Mouse (Mus musculus) stomach, embryonic 15.5 days (tissue): ENCODE measurements at regions not wholly inside any gene's neighbourhood (a gene's known extent, or its start where the extent isn't known, plus 50 kb on each side); places are given as distances from the start of the nearest gene placed in this dataset.
A peak's percentile ranks its signal among the peaks of the same experiment; 100 is the strongest.

Experiments used
- ATAC-seq: fragments of 200-750 bp; cut with Nextera tagmentation; 2 replicates; pipeline ENCODE4 v1.8.0; 2017; ENCODE audit warnings: low read depth, moderate number of reproducible peaks, moderate TSS enrichment; ENCODE audit not compliant: insufficient read depth, low FRiP score
- H3K27ac ChIP-seq: fragments of 300-500 bp; sonication (generic); 2 replicates; pipeline ENCODE4 v1.5.1; 2015; ENCODE audit warnings: mild to moderate bottlenecking, inconsistent platforms
- H3K27me3 ChIP-seq: fragments of 300-500 bp; sonication (generic); replicated peaks from 2 replicates; pipeline ENCODE4 v1.6.1; 2015; ENCODE audit warnings: inconsistent platforms
- H3K36me3 ChIP-seq: fragments of 300-500 bp; sonication (generic); 2 replicates; pipeline ENCODE4 v1.6.1; 2015; ENCODE audit warnings: inconsistent platforms
- H3K4me1 ChIP-seq: fragments of 300-500 bp; sonication (generic); 2 replicates; pipeline ENCODE4 v1.6.1; 2015; ENCODE audit warnings: inconsistent platforms
- H3K4me2 ChIP-seq: fragments of 300-500 bp; sonication (generic); 2 replicates; pipeline ENCODE4 v1.6.1; 2015; ENCODE audit warnings: mild to moderate bottlenecking, inconsistent platforms
- H3K4me3 ChIP-seq: fragments of 300-500 bp; sonication (generic); replicated peaks from 2 replicates; pipeline ENCODE4 v1.5.1; 2015; ENCODE audit warnings: inconsistent platforms
- H3K9ac ChIP-seq: fragments of 300-500 bp; sonication (generic); 2 replicates; pipeline ENCODE4 v1.6.1; 2015; ENCODE audit warnings: inconsistent platforms
- H3K9me3 ChIP-seq: fragments of 300-500 bp; sonication (generic); 2 replicates; pipeline ENCODE4 v1.6.1; 2016; ENCODE audit warnings: inconsistent platforms
- WGBS: fragments of 180-500 bp; shearing (Covaris S2); methylation state at CpG from one replicate; pipeline ENCODE4 v1.1.7; 2015; 5-methylcytosine and 5-hydroxymethylcytosine counted together

DNA sequence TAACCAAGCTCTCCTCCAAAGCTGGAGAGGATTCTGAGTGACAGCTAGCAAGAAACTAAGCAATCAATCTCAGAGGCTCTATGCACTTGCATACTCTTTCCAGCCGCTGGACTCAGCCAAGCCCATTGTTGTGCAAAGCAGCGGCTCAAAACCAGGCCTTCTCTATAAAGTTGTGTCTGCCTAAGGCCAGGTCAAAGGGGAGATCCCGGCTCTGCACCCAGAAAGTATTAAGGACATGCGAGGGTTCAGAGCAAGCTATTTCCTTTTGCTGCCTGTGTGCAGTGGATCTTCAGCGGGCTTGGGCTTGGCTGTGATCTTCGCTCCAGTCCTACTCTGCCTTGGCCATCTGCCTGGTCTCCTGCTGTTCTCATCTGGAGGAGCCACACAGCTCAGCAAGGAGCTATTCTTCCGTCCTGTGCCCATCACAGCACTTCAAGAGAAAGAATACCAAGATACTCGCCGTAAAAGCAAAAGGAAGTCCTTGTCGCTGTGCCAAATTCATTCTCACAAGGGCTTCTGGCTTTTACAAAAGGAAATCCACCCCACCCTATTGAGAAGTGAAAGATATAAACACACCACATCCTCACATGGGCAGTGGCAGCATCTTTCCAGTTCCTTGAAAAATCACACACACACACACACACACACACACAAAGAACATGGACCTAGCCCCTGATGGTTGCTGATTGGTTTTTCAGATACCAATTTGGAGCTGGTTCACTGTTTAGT, 646.6 kb downstream of the Adgrl2 start:
- WGBS: 22% methylated on average over 10 of the region's 10 CpGs
- Histone ChIP-seq H3K4me1 (peaks cover 9% of the 10 kb centered on the region), H3K27me3 (no peaks in the 10 kb centered on the region), H3K4me2 (peak overlapping the region; percentile 17; the same call in 1 of the 2 replicates), H3K9ac (no peak overlapping the region), H3K27ac (peak overlapping the region; percentile 74; the same call in 1 of the 2 replicates), H3K9me3 (no peaks in the 10 kb centered on the region), H3K36me3 (no peaks in the 10 kb centered on the region), H3K4me3 (no peak overlapping the region)
- ATAC-seq: peak; percentile 56; the same call in 1 of the 2 replicates

GRCm38 (mm10) chr3:148343256-148343632, 647.1 kb downstream of the Adgrl2 start:
- Histone ChIP-seq H3K9ac (no peak overlapping the region), H3K4me3 (no peak overlapping the region), H3K9me3 (no peaks in the 10 kb centered on the region), H3K4me2 (peak overlapping the region; percentile 17; the same call in 1 of the 2 replicates), H3K27ac (peak overlapping the region; percentile 74; the same call in 1 of the 2 replicates), H3K36me3 (no peaks in the 10 kb centered on the region), H3K27me3 (no peaks in the 10 kb centered on the region), H3K4me1 (peaks cover 9% of the 10 kb centered on the region)
- no peak for ATAC-seq
- 9% methylated on average over 3 of the region's 3 CpGs for WGBS

DNA sequence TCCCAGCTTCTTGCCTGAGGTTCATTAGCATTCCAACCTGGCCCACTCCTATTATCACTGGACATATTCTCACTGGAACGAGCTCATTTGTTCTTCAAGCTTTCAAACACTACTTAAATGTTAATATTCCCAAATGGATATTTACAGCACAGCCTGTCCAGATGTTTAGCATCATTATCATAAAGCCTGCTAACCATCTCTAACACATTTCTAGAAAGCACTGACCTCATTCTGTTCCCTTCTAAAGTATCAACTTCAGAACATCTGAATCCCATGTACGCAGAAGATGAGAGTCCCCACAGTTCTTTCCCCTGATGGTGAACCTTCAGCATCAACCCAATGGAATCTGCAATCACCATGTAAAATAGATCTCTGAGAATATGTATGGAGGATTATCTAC, 651.1 kb downstream of the Adgrl2 start:
- no peak overlapping the region for H3K27ac ChIP-seq
- no peak overlapping the region for H3K4me2 ChIP-seq
- peaks cover 9% of the 10 kb centered on the region for H3K4me1 ChIP-seq
- 0 out of 2 replicates have a peak, but pooled peaks have one; percentile 19 for ATAC-seq
- no peaks in the 10 kb centered on the region for H3K36me3 ChIP-seq
- 45% methylated on average over 2 of the region's 2 CpGs for WGBS
- H3K9ac ChIP-seq: no peak overlapping the region
- no peak overlapping the region for H3K4me3 ChIP-seq
- no peaks in the 10 kb centered on the region for H3K27me3 ChIP-seq
- H3K9me3 ChIP-seq: no peaks in the 10 kb centered on the region

GRCm38 (mm10) chr3:148336640-148337039, 653.7 kb downstream of the Adgrl2 start:
- Histone ChIP-seq H3K4me3 (no peak overlapping the region), H3K9me3 (no peaks in the 10 kb centered on the region), H3K36me3 (no peaks in the 10 kb centered on the region), H3K9ac (no peak overlapping the region), H3K4me1 (no peaks in the 10 kb centered on the region), H3K4me2 (no peak overlapping the region), H3K27me3 (no peaks in the 10 kb centered on the region), H3K27ac (no peak overlapping the region)
- 48% methylated on average over 6 of the region's 6 CpGs for WGBS
- no peak for ATAC-seq

DNA sequence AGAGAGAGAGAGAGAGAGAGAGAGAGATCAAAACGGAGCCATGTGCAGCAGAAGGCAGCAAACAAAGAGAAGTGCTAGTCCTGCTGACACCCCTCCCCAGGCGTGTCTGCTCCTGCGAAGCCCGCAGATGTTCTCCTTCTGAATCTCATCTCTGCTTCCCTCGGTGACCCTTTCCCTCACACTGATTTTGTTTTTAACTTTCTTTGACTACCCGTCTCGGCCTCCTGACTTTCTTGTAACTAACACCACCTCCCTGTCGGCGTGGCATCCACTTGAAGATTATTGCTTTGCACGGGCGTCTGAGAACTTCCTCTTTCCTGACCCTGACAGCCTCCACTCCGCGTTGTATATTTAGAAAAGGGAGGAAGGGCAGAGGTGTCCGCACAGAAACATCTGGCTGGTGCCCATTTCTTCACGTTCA, 654.3 kb downstream of the Adgrl2 start:
- Histone ChIP-seq H3K9ac (no peak overlapping the region), H3K36me3 (no peaks in the 10 kb centered on the region), H3K27me3 (no peaks in the 10 kb centered on the region), H3K9me3 (no peaks in the 10 kb centered on the region), H3K4me3 (no peak overlapping the region), H3K27ac (no peak overlapping the region), H3K4me2 (peak overlapping the region; percentile 20; the same call in 1 of the 2 replicates), H3K4me1 (no peaks in the 10 kb centered on the region)
- WGBS: 27% methylated on average over 15 of the region's 15 CpGs
- no peak for ATAC-seq

- Histone ChIP-seq H3K9me3 (no peaks in the 10 kb centered on the region), H3K9ac (no peak overlapping the region), H3K4me1 (no peaks in the 10 kb centered on the region), H3K27ac (no peak overlapping the region), H3K4me2 (no peak overlapping the region), H3K4me3 (no peak overlapping the region), H3K36me3 (no peaks in the 10 kb centered on the region), H3K27me3 (no peaks in the 10 kb centered on the region)
- 79% methylated on average over 7 of the region's 7 CpGs for WGBS
- ATAC-seq: no peak
These were observed 654.7 kb downstream of the Adgrl2 start for GRCm38 (mm10) chr3:148335654-148336053.

GRCm38 (mm10) chr3:148324911-148325621, 665.3 kb downstream of the Adgrl2 start:
- no peak overlapping the region for H3K4me3 ChIP-seq
- no peak overlapping the region for H3K4me2 ChIP-seq
- no peaks in the 10 kb centered on the region for H3K27me3 ChIP-seq
- no peaks in the 10 kb centered on the region for H3K36me3 ChIP-seq
- no peak for ATAC-seq
- no peaks in the 10 kb centered on the region for H3K9me3 ChIP-seq
- 86% methylated on average over 2 of the region's 2 CpGs for WGBS
- H3K9ac ChIP-seq: no peak overlapping the region
- no peak overlapping the region for H3K27ac ChIP-seq
- no peaks in the 10 kb centered on the region for H3K4me1 ChIP-seq

GRCm38 (mm10) chr3:148321894-148322293, 668.5 kb downstream of the Adgrl2 start:
- no peaks in the 10 kb centered on the region for H3K36me3 ChIP-seq
- H3K4me3 ChIP-seq: no peak overlapping the region
- no peaks in the 10 kb centered on the region for H3K9me3 ChIP-seq
- H3K27me3 ChIP-seq: no peaks in the 10 kb centered on the region
- H3K4me2 ChIP-seq: no peak overlapping the region
- H3K27ac ChIP-seq: no peak overlapping the region
- H3K4me1 ChIP-seq: no peaks in the 10 kb centered on the region
- ATAC-seq: no peak
- no peak overlapping the region for H3K9ac ChIP-seq
- 85% methylated on average over 3 of the region's 3 CpGs for WGBS

GRCm38 (mm10) chr3:148316198-148316597, 674.2 kb downstream of the Adgrl2 start:
- Histone ChIP-seq H3K4me1 (no peaks in the 10 kb centered on the region), H3K9ac (no peak overlapping the region), H3K9me3 (no peaks in the 10 kb centered on the region), H3K27ac (no peak overlapping the region), H3K27me3 (no peaks in the 10 kb centered on the region), H3K4me2 (no peak overlapping the region), H3K4me3 (no peak overlapping the region), H3K36me3 (no peaks in the 10 kb centered on the region)
- WGBS: 82% methylated on average over 3 of the region's 3 CpGs
- ATAC-seq: no peak

DNA sequence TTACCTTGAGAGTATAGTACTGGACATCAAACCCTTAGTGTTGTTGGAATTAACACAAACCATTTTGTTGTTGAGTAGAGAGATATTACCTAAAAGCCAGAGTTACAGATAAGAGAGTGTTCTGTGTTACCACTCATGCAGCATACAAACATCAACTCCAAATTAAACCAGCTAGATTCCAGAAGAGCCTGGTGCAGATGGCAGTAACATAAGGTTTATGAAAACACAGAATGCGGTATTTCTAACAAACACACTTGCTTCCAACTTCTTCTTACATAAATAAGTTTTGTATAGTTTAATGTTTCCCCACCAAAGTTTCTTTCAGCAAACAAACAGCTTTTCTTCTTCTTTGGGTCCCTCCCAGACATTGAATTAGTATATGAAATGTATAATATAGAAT, 675.1 kb downstream of the Adgrl2 start:
- H3K4me1 ChIP-seq: no peaks in the 10 kb centered on the region
- H3K36me3 ChIP-seq: no peaks in the 10 kb centered on the region
- no peak overlapping the region for H3K4me2 ChIP-seq
- H3K9me3 ChIP-seq: no peaks in the 10 kb centered on the region
- H3K27me3 ChIP-seq: no peaks in the 10 kb centered on the region
- H3K4me3 ChIP-seq: no peak overlapping the region
- WGBS: 86% methylated on average over 1 of the region's 1 CpGs
- ATAC-seq: no peak
- H3K9ac ChIP-seq: no peak overlapping the region
- no peak overlapping the region for H3K27ac ChIP-seq

- ATAC-seq: peak; percentile 96
- Histone ChIP-seq H3K4me1 (no peaks in the 10 kb centered on the region), H3K36me3 (no peaks in the 10 kb centered on the region), H3K9me3 (no peaks in the 10 kb centered on the region), H3K27me3 (no peaks in the 10 kb centered on the region), H3K4me3 (no peak overlapping the region), H3K27ac (no peak overlapping the region), H3K4me2 (no peak overlapping the region), H3K9ac (no peak overlapping the region)
- WGBS: 69% methylated on average over 5 of the region's 5 CpGs
These were observed 694.8 kb downstream of the Adgrl2 start for GRCm38 (mm10) chr3:148295515-148295914.

- no peak overlapping the region for H3K27ac ChIP-seq
- no peak overlapping the region for H3K4me2 ChIP-seq
- no peak for ATAC-seq
- no peaks in the 10 kb centered on the region for H3K27me3 ChIP-seq
- H3K4me1 ChIP-seq: no peaks in the 10 kb centered on the region
- H3K9ac ChIP-seq: no peak overlapping the region
- H3K9me3 ChIP-seq: no peaks in the 10 kb centered on the region
- no peak overlapping the region for H3K4me3 ChIP-seq
- WGBS: 44% methylated on average over 3 of the region's 3 CpGs
- no peaks in the 10 kb centered on the region for H3K36me3 ChIP-seq
These were observed 711.4 kb downstream of the Adgrl2 start for GRCm38 (mm10) chr3:148278978-148279377.
